Mouse (Mus musculus): ENCODE results near the gene Cd28. TPM values are rescaled to one million over a fixed set of nuclear protein-coding genes. Genes with fewer than 3 reads are reported as not detected.

The Cd28 gene
- total and polyA plus RNA-seq, 3 experiments: 1.0 to 4.4 (median 1.8) TPM

GRCm38 (mm10) chr1:60750201-60750765 lies 33.7 kb downstream of the Cd28 start:
- H3K79me2 ChIP-seq (replicated peaks; ENCODE audit: control insufficient read depth, extremely low read depth, insufficient read depth, poor library complexity, severe bottlenecking): peaks cover 5% of the 10 kb centered on the region
- no peaks in the 10 kb centered on the region for H3K36me3 ChIP-seq (replicated peaks in 1 of 2; ENCODE audit: control insufficient read depth in 1 of 2, insufficient read depth in 1 of 2, low read length in 1 of 2)
- H3K9ac ChIP-seq (ENCODE audit: insufficient read depth, low read depth): no peak overlapping the region
- no peak overlapping the region for H3K4me3 ChIP-seq (replicated peaks in 1 of 3; ENCODE audit: low read depth in 2 of 3, low read length in 2 of 3, poor library complexity in 1 of 3)
- H3K27me3 ChIP-seq (replicated peaks): no peaks in the 10 kb centered on the region
- no peaks in the 10 kb centered on the region for H3K9me3 ChIP-seq (replicated peaks; ENCODE audit: low read length)
- TF ChIP-seq ZNF384 (IDR thresholded peaks at IDR 0.05; ENCODE audit: low read depth, low read length) (no peak), POLR2AphosphoS2 (IDR thresholded peaks at IDR 0.05; ENCODE audit: low read depth, low read length) (no peak), ZMIZ1 (IDR thresholded peaks at IDR 0.05; ENCODE audit: low read depth, low read length) (no peak), RAD21 (IDR thresholded peaks at IDR 0.05; ENCODE audit: low read depth, low read length) (no peak), E2F4 (IDR thresholded peaks at IDR 0.05; ENCODE audit: insufficient replicate concordance, low read depth, low read length) (no peak), ZC3H11A (IDR thresholded peaks at IDR 0.05; ENCODE audit: low read depth, low read length) (no peak), KAT2A (IDR thresholded peaks at IDR 0.05; ENCODE audit: insufficient replicate concordance, low read length) (no peak), EP300 (IDR thresholded peaks at IDR 0.05; ENCODE audit: low read length) (no peak), TBP (conservative IDR thresholded peaks at IDR 0.05; ENCODE audit: low read depth, low read length) (no peak)
- peaks cover 7 to 11% of the 10 kb centered on the region in 2 experiments; a peak in 3 of 4 replicates for H3K4me1 ChIP-seq (ENCODE audit: control insufficient read depth in 1 of 2, insufficient read depth in 2 of 2)
- dilution Hi-C loops (cut with MboI; ENCODE audit: extremely low pct_ligation_motif_present, extremely low pct_unique_long_range_greater_than_20kb, low sequenced_read_pairs): no loop called here
- H3K4me2 ChIP-seq (ENCODE audit: insufficient read depth, low read depth, poor library complexity, severe bottlenecking): no peak overlapping the region
- no peak overlapping the region for H3K27ac ChIP-seq (ENCODE audit: insufficient read depth, low read depth)
- DNase-seq (ENCODE audit: extremely low read depth): no peak
- in situ Hi-C loops (cut with MboI; ENCODE audit: low pct_ligation_motif_present, low pct_unique_long_range_greater_than_20kb, low sequenced_read_pairs): no loop called here

GRCm38 (mm10) chr1:60751011-60751410 lies 34.4 kb downstream of the Cd28 start:
- H3K4me1 ChIP-seq (ENCODE audit: control insufficient read depth in 1 of 2, insufficient read depth in 2 of 2): peaks cover 4 to 7% of the 10 kb centered on the region in 2 experiments; a peak in 3 of 4 replicates
- DNase-seq (ENCODE audit: extremely low read depth): no peak
- no peaks in the 10 kb centered on the region for H3K36me3 ChIP-seq (replicated peaks in 1 of 2; ENCODE audit: control insufficient read depth in 1 of 2, insufficient read depth in 1 of 2, low read length in 1 of 2)
- H3K27me3 ChIP-seq (replicated peaks): no peaks in the 10 kb centered on the region
- no peak overlapping the region for H3K4me3 ChIP-seq (replicated peaks in 1 of 3; ENCODE audit: low read depth in 2 of 3, low read length in 2 of 3, poor library complexity in 1 of 3)
- no peaks in the 10 kb centered on the region for H3K9me3 ChIP-seq (replicated peaks; ENCODE audit: low read length)
- dilution Hi-C loops (cut with MboI; ENCODE audit: extremely low pct_ligation_motif_present, extremely low pct_unique_long_range_greater_than_20kb, low sequenced_read_pairs): no loop called here
- TF ChIP-seq MYC (IDR thresholded peaks at IDR 0.05; ENCODE audit: low read depth, low read length) (no peak), RAD21 (IDR thresholded peaks at IDR 0.05; ENCODE audit: low read depth, low read length) (no peak), BHLHE40 (IDR thresholded peaks at IDR 0.05; ENCODE audit: low read depth, low read length) (no peak), CTCF (conservative IDR thresholded peaks at IDR 0.05 in 1 of 2, IDR thresholded peaks at IDR 0.05 in 1 of 2; ENCODE audit: low read depth in 2 of 2, low read length in 2 of 2) (no peak), ZC3H11A (IDR thresholded peaks at IDR 0.05; ENCODE audit: low read depth, low read length) (no peak), GABPA (IDR thresholded peaks at IDR 0.05; ENCODE audit: insufficient replicate concordance, low read depth, low read length) (no peak), USF2 (conservative IDR thresholded peaks at IDR 0.05; ENCODE audit: low read depth, low read length) (no peak), NELFE (IDR thresholded peaks at IDR 0.05; ENCODE audit: low read depth, low read length) (no peak), UBTF (IDR thresholded peaks at IDR 0.05; ENCODE audit: low read depth, low read length) (no peak), JUN (IDR thresholded peaks at IDR 0.05; ENCODE audit: insufficient read depth, low read depth, low read length) (no peak), IRF4 (IDR thresholded peaks at IDR 0.05; ENCODE audit: low read depth, low read length) (no peak), TBP (conservative IDR thresholded peaks at IDR 0.05; ENCODE audit: low read depth, low read length) (no peak), JUND (conservative IDR thresholded peaks at IDR 0.05; ENCODE audit: low read depth, low read length) (no peak), ZMIZ1 (IDR thresholded peaks at IDR 0.05; ENCODE audit: low read depth, low read length) (no peak), USF1 (IDR thresholded peaks at IDR 0.05; ENCODE audit: low read depth, low read length) (no peak), ZNF384 (IDR thresholded peaks at IDR 0.05; ENCODE audit: low read depth, low read length) (no peak), POLR2A (IDR thresholded peaks at IDR 0.05; ENCODE audit: low read depth, low read length) (no peak), RCOR1 (conservative IDR thresholded peaks at IDR 0.05; ENCODE audit: low read depth, low read length) (no peak), PAX5 (IDR thresholded peaks at IDR 0.05; ENCODE audit: low read length) (no peak), E2F4 (IDR thresholded peaks at IDR 0.05; ENCODE audit: insufficient replicate concordance, low read depth, low read length) (no peak)
- H3K4me2 ChIP-seq (ENCODE audit: insufficient read depth, low read depth, poor library complexity, severe bottlenecking): no peak overlapping the region
- H3K79me2 ChIP-seq (replicated peaks; ENCODE audit: control insufficient read depth, extremely low read depth, insufficient read depth, poor library complexity, severe bottlenecking): peaks cover 5% of the 10 kb centered on the region
- H3K9ac ChIP-seq (ENCODE audit: insufficient read depth, low read depth): no peak overlapping the region
- in situ Hi-C loops (cut with MboI; ENCODE audit: low pct_ligation_motif_present, low pct_unique_long_range_greater_than_20kb, low sequenced_read_pairs): no loop called here
- no peak overlapping the region for H3K27ac ChIP-seq (ENCODE audit: insufficient read depth, low read depth)
